Mouse (Mus musculus) cerebellum, adult 9-11 months (tissue): ENCODE results near the gene Slamf9.

Source experiments
- DNase-seq: peaks from one replicate; pipeline ENCODE4 v3.0.0; 2022

Slamf9 gene

DNA sequence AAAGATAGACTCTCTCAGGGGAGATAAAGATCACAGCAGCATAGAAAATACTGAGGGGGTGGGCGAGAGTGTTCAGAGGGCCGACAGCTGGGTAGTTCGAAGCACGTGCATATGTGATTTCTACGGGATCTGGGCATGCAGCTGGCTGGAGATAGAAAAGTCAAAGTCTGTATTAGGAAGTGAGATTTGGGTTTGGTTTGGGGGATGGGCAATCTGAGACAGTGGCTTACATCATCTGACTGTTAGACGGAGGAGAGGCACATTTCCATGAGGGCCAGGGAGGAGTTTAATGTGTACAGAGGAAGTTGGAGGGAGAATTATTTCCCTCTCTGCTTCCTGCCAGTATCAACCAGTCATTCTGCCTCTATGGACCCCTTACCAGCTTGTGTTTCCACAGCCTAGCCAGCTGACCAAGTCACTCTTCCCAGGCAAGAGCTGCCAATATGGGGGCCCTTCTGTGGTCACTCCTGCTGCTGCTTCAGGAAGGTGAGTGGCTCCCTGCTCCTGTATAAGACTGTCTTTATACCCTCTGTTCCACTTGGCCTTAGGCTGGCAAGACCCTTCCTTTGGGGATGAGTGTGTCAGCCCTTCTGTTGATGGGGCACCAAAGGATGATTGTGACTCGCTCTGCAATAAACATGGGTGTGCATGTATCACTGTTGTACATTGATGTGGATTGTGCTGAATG lies at the start of gene Slamf9:
Slamf9 (plus strand) TSS at position 305 of the 688 bp plus-strand sequence.
- DNase-seq = no peak

DNA sequence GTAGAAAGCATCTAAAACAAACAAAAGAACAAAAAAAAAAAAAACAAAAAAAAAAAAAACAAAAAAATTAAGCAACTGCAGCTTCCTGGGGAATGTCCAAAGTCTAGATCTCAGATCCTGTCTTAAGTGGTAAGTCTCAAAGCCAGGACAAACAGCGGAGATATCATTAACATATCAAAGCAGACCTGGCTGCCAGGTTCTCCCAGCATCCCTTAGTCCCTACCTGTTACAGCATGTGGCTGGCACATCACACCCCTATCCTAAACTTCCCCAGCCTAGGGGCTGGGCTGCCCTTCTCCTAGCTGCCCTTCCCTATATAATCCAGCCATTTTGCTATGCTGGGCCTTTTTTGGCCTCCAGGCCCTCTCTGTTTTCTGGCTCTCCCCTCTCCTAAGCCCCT lies 48.7 kb upstream of the Slamf9 start:
- DNase-seq = no peak

DNA sequence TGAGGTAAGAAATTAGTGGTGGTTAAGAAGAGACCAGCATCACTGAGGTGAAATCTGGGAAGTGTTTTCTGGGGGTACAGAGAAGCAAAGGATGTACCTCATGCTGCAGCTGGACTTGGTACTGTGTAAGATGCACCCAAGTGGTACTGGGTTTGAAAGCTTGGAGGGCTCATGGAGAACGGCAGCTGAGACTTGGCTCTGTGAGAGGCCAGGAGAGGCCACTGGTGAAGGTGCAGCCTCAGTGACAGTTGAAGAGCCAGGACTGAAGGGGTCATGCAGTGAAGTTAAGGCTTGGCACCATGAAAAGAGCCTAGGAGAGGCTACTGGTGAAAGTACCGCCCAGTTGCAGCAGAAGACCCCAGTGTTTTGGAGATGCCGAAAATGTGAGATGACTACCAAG lies 47.3 kb upstream of the Slamf9 start:
- DNase-seq = no peak

- DNase-seq = no peak
Observed at GRCm38 (mm10) chr1:172428614-172429013, 46.5 kb upstream of the Slamf9 start.

DNA sequence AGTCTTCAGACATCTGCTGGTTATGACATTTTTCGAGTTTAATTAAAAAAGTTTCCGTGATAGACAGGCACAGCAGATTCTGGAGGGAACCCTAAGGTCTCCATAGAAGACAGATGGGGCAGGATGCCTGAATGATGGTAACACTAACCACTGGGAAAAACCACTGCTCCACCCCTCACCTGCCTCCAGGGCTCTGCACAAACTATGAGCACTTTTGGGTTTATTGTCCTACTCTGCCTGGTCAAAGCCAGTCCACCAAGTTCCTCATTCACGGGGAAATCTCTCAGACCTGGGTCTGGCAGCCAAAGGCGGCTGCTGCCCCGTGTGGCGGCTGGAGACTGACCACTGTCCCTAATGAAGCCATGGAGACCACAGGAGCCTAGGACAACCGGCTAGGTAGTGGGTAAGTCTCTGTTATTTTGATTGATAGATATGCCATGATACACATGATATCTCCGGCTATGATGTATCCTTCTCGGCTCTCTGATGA lies 44.4 kb upstream of the Slamf9 start:
- DNase-seq = no peak

DNA sequence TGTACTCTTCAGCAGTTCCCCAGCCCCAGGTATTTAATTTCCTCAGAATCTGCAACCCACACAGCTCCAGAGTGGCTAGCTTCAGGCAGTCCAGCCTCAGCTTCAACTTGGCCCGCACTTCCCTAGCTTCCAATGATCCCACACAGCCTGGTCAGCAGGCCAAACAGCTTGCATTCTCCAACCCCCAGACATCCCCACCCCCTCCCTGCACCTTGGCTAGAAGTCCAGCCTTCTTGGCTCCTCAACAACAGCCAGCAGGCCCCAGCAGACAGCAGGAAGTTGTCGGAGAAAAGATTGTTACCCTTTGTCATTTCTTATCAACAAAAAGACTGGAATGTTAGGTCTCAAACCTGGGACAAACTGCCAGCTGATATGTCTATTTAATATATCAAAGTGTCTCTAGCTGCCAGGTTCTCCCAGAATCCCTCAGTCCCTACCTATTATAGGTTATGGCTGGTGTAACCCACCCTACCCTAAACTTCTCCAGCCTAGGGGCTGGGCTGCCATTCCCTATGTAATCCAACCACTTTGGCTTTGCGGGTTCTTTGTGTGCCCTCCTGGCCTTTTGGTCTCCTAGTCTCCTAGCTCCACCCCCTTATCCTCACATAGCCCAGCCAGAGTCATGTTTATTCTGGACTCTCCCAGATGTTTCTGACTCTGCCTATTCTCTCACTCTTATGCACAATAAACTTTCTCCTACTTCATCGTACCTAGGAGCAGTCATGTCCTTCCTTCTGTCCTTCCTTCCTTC lies 43.1 kb upstream of the Slamf9 start:
- no peak for DNase-seq

DNA sequence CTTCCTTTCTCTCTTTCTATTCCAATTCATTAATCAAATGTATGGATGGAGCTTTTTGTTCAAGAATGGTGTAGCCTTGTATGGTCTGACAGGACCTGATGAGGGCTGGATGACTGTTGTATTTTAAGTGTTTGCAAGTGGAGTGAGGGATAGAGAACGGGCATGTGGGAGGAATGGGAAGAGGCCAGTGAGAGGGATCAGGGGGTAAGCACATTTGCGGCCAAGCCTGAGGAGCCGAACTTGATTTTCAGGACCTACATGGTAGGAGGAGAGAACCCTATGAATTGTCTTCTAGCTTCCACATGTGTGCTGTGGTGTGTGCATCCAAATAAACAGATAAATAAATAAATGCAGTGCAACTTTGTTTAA lies 42.6 kb upstream of the Slamf9 start:
- DNase-seq = no peak

DNA sequence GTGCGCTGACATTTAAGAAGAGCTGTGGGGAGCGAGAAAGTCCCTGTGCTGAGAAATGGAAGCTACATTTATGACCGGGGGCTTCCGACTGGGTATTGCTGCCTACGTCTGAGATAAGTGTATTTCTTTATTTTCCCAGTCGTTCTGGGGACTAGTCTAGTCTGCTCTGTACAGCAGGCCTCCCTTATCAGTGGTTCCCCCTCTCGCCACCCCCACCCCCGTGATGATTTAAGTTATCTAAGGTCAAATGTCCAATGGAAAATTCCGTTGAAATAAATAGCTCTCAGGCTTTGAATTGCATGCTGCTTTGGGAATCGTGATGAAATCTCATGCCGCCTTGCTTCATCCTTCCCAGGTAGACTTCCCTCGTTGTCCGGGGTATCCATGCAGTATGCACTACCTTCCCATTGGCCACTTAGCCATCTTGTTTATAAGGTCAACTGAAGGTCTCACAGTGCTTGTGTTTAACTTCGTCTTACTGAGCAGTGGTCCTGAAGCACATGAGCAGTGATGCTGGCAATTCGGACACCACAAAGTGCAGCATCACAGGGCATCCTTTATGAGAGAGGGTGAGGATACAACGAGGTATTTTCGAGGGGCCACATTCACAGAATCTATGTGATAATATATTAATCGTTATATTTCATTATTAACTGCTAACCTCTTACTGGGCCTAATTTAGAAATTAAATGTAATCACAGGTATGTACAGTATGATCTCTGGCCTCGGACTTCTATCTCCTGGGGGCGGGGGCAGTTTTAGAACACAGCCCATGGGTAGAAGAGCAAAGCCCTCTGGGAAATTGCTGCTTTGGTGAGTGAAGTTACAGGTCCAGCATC lies 41.9 kb upstream of the Slamf9 start:
- no peak for DNase-seq

GRCm38 (mm10) chr1:172433851-172434165 lies 41.4 kb upstream of the Slamf9 start:
- DNase-seq = no peak

DNA sequence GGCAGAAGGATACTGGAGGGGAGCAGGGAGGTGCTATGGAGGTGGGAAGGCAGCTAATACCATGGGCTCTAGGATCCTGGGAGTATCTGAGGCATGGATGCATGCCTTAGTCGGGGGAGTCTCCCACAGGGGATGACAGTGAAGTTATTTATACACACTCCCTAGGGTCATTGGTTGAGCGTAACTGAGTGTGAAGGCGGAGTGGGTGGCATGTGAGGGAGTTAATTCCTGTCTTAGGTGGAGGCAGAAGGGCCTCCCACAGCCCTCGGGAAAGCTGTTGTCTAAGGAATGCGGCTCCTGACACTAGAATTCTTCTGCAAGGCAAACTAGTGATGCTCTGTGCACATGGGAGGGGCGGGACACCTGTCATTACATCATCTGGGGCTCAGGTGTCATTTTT lies 38.4 kb upstream of the Slamf9 start:
- no peak for DNase-seq

GRCm38 (mm10) chr1:172438621-172439020 lies 36.5 kb upstream of the Slamf9 start:
- no peak for DNase-seq

DNA sequence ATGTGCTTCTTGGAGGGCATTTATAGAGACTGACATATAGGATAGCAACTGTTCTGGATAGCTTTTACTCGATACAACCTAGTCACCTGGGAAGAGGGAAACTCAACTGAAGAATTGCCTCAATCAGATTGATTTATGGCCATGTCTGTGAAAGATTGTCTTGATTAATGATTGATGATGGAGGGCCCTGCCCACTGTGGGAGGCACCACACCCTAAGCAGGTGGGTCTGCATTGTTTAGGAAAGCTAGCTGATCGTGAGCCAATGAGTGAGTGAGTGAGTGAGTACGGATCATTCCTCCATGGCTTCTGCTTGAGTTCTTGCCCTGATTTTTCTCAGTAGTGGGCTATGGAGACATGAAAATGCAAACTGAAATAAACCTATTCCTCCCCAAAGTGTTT lies 34.6 kb upstream of the Slamf9 start:
- DNase-seq = no peak

DNA sequence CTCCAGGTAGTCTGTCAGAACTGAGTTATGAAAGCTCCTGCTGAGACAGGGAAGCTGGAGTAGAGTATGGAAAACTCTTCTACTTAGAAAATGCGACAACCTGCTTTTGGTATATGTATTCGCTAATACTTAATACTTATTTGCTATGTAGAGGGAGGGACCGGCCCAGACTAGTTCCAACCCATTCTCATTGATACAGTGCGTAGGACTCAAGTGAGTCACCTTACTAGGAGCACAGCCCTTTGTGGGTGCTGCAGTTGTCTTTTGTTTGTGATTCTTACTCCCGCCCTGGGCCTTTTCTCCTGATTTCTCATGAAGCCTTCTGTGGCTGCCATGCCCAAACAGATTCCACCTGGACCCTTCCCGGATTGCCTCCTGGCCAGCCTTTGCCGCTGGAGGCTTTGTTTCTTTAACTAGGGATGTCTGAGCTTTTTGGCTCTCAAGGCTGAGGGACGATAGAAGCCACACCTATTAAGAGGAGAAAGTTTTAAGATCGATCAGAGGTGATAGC lies 33.2 kb upstream of the Slamf9 start:
- no peak for DNase-seq

DNA sequence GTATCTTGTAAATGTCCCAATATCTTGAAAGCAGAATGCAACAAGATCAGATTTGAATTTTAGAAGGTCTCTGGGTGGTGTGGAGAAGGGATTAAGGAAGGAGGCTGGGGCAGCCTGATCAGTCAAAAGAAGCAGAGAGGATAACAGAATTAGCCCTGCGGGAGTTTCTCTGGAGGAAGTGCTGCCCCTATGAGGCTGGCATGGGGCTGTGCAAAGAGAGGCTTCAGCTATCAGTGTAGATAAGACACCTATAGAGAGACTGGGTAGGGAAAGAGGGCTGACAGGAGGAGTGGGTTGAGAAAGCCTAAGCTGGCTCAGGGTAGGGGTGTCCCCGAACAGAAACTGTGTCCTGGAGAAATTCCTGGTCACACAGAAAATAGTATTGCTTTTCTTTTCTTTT lies 24.9 kb upstream of the Slamf9 start:
- no peak for DNase-seq

DNA sequence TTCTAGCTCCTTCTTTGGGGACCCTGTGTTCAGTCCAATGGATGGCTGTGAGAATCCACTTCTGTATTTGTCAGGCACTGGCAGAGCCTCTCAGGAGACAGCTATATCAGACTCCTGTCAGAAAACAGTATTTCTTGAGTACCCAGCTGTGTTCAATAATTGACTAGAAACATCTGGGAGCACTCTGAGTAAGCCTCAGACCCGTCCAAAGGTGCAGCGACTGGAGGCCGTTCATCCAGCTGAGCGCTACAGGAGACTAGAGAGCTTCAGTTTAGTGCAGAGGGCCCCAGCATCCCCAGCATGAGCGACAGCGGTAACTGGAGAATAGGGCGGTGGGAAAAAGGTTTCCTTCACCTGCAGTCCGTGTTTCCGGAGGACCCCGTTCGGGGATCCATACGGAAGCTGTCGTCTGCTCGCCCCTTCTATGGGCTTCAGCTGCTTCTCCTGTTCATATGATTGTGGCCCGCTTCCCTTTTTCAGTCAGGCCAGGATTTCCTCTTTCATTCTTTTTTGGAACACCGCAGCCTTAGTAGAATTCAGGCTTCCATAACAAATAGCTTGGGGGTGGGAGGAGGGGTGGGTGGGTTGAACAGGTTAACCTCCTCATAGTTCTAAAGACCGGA lies 24.2 kb upstream of the Slamf9 start:
- DNase-seq = no peak

GRCm38 (mm10) chr1:172452911-172453310 lies 22.2 kb upstream of the Slamf9 start:
- no peak for DNase-seq

GRCm38 (mm10) chr1:172453810-172454209 lies 21.3 kb upstream of the Slamf9 start:
- no peak for DNase-seq

DNA sequence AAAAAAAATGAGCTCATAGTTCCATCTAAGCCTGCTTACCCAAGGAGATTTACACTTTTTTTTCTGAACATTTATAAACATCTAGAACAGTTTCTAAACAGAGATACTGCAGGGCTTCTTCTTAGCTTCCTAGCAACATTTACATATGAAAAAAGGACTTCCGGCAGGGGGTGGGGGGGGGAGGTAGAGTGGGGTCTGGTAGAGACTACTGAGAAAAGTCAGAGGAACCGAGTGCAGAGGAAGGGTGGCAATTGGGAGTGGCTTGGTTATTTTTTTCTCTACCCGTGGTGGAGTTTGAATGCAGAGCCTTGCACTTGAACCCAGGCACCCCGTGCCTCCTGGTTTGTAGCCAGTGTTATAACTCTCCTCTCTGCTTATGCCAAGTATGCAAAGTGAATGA lies 19.7 kb upstream of the Slamf9 start:
- no peak for DNase-seq

DNA sequence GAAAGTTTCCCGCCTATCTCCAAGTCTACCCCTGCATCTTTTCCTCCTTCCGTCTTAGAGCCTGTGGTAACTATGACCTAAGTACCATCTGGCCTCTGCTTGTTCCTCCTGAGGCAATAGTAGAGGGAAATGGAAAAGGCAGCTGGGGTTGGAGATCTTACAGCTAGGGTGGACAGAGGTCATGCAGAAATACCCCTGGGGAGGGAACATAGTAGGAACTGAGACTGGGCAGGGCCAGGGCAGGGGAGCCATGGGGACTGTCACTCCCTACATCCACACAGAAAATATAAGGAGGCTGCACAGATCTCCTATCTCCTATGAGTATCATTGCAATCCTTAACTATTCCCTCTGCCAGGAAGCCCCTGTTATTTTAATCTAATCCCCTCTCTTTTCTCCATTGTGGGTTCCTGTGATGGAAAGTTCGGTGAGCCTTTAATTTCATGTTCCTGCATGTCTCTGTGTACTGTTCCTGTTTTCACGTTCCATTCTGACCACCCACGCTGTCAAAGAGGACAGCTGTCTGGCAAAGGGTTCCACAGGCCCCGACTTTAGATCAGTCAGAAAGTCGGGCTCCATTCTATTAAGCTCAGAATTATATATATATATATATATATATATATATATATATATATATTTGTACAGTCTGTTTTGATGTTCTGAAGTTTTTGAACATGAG lies 19.0 kb upstream of the Slamf9 start:
- DNase-seq = no peak

GRCm38 (mm10) chr1:172457196-172457595 lies 18.0 kb upstream of the Slamf9 start:
- no peak for DNase-seq

DNA sequence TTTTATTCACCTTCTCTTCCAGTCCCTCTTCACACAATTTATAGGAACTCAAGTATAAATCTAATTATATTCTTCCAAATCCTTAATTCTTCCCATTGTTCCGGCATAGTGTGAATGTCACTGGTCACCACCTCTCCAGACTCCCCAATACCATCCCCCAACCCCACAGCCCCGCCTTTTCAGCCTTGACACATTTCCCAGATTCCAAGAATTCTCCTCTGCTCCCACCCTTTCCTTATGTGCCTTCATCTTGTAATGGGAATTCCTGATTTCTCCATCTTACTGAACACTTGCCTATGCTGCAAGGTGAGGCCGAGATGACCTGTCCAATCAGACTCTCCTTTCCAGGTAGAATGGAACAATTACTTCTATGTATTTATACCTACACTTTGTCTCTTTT lies 17.1 kb upstream of the Slamf9 start:
- DNase-seq = no peak

DNA sequence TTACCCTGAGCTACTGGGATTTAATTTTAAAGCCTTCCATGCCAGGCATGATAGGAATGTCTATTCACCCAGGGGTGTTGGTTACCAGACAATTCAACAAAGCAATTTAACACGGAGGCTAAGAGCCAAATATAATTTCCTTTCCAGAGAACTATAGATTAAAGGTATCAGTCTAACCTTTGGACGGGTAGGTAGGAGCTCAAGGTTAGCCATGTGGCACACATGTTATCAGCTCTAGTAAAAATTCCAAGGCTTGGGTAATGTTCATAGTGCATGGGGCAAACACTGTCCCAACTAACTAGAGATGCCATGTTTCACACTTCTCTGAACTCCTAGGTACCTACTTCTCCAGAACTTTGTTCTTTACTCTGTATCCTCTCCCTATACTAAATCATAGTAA lies 13.6 kb upstream of the Slamf9 start:
- DNase-seq = no peak

- DNase-seq = no peak
Observed at GRCm38 (mm10) chr1:172462534-172462933, 12.6 kb upstream of the Slamf9 start.
